Mouse (Mus musculus): Measurements from ENCODE around the gene Senp5. TPM values are rescaled to one million over a fixed set of nuclear protein-coding genes. Genes with fewer than 3 reads are reported as not detected.
"Not testable (repeated sequence)": the region's sequence is repeated elsewhere in the genome, so short reads cannot be mapped to it uniquely, and the experiment has no call there.

Senp5 gene
- polyA plus RNA-seq, 1 experiment from 2014 or later, result 12.1 TPM

- H3K4me1 ChIP-seq (ENCODE audit: control insufficient read depth, insufficient read depth, low read length), result peaks cover 24% of the 10 kb centered on the region
- H3K27ac ChIP-seq (replicated peaks; ENCODE audit: low read depth, low read length), result peak overlapping the region; percentile 89; the same call in 1 of the 2 replicates
- peaks cover 13% of the 10 kb centered on the region for H3K36me3 ChIP-seq (ENCODE audit: control insufficient read depth, insufficient read depth, low read length)
- H3K4me2 ChIP-seq (ENCODE audit: low read length), result peak overlapping the region; percentile 92
- DNase-seq (no peak), ATAC-seq (ENCODE audit: low FRiP score, low TSS enrichment) (no peak)
- 40% methylated on average over 8 of the region's 8 CpGs for WGBS
- H3K27me3 ChIP-seq (ENCODE audit: control insufficient read depth, insufficient read depth, low read length), result no peaks in the 10 kb centered on the region
- no peaks in the 10 kb centered on the region for H3K9me3 ChIP-seq (ENCODE audit: control insufficient read depth, low read length)
- peak overlapping the region; percentile 95 for H3K4me3 ChIP-seq (replicated peaks; ENCODE audit: low read depth, low read length)
- peak overlapping the region; percentile 90 for H3K9ac ChIP-seq (replicated peaks; ENCODE audit: low read length)
Observed at GRCm38 (mm10) chr16:31947333-31947732, 55.8 kb downstream of the Senp5 start.

- not testable (repeated sequence) for H3K9me3 ChIP-seq (ENCODE audit: control insufficient read depth, low read length); H3K4me3 ChIP-seq (replicated peaks; ENCODE audit: low read depth, low read length); DNase-seq; H3K36me3 ChIP-seq (ENCODE audit: control insufficient read depth, insufficient read depth, low read length); H3K9ac ChIP-seq (replicated peaks; ENCODE audit: low read length); H3K27ac ChIP-seq (replicated peaks; ENCODE audit: low read depth, low read length); H3K27me3 ChIP-seq (ENCODE audit: control insufficient read depth, insufficient read depth, low read length); ATAC-seq (ENCODE audit: low FRiP score, low TSS enrichment)
- 0 out of 2 replicates have a peak overlapping the region, but pooled peaks have one; percentile 92 for H3K4me2 ChIP-seq (ENCODE audit: low read length)
- H3K4me1 ChIP-seq (ENCODE audit: control insufficient read depth, insufficient read depth, low read length), result peaks cover 24% of the 10 kb centered on the region
- 88% methylated on average over 6 of the region's 6 CpGs for WGBS
Observed at GRCm38 (mm10) chr16:31945986-31946385, 57.1 kb downstream of the Senp5 start.

- Histone ChIP-seq H3K4me1 (ENCODE audit: control insufficient read depth, insufficient read depth, low read length) (peaks cover 24% of the 10 kb centered on the region), H3K27ac (replicated peaks; ENCODE audit: low read depth, low read length) (no peak overlapping the region), H3K36me3 (ENCODE audit: control insufficient read depth, insufficient read depth, low read length) (0 out of 2 replicates have a peak, but pooled peaks cover 3% of the 10 kb centered on the region), H3K27me3 (ENCODE audit: control insufficient read depth, insufficient read depth, low read length) (no peaks in the 10 kb centered on the region), H3K4me2 (ENCODE audit: low read length) (no peak overlapping the region), H3K9me3 (ENCODE audit: control insufficient read depth, low read length) (no peaks in the 10 kb centered on the region), H3K9ac (replicated peaks; ENCODE audit: low read length) (no peak overlapping the region), H3K4me3 (replicated peaks; ENCODE audit: low read depth, low read length) (no peak overlapping the region)
- no peak for DNase-seq
- no peak for ATAC-seq (ENCODE audit: low FRiP score, low TSS enrichment)
- WGBS, result 90% methylated on average over 6 of the region's 6 CpGs
Observed at GRCm38 (mm10) chr16:31945372-31945771, 57.7 kb downstream of the Senp5 start.

GRCm38 (mm10) chr16:31944698-31945255, 58.3 kb downstream of the Senp5 start:
- Histone ChIP-seq H3K4me3 (replicated peaks; ENCODE audit: low read depth, low read length) (no peak overlapping the region), H3K36me3 (ENCODE audit: control insufficient read depth, insufficient read depth, low read length) (0 out of 2 replicates have a peak, but pooled peaks cover 3% of the 10 kb centered on the region), H3K4me2 (ENCODE audit: low read length) (no peak overlapping the region), H3K27me3 (ENCODE audit: control insufficient read depth, insufficient read depth, low read length) (no peaks in the 10 kb centered on the region), H3K9ac (replicated peaks; ENCODE audit: low read length) (no peak overlapping the region), H3K27ac (replicated peaks; ENCODE audit: low read depth, low read length) (no peak overlapping the region), H3K9me3 (ENCODE audit: control insufficient read depth, low read length) (no peaks in the 10 kb centered on the region), H3K4me1 (ENCODE audit: control insufficient read depth, insufficient read depth, low read length) (peaks cover 24% of the 10 kb centered on the region)
- 91% methylated on average over 12 of the region's 12 CpGs for WGBS
- no peak for DNase-seq
- ATAC-seq (ENCODE audit: low FRiP score, low TSS enrichment), result no peak

GRCm38 (mm10) chr16:31943980-31944379, 59.1 kb downstream of the Senp5 start:
- DNase-seq, result peak; percentile 88
- ATAC-seq (ENCODE audit: low FRiP score, low TSS enrichment), result no peak
- no peak overlapping the region for H3K27ac ChIP-seq (replicated peaks; ENCODE audit: low read depth, low read length)

GRCm38 (mm10) chr16:31940586-31940985, 62.5 kb downstream of the Senp5 start:
- no peak overlapping the region for H3K4me2 ChIP-seq (ENCODE audit: low read length)
- peaks cover 3% of the 10 kb centered on the region; the same call in 1 of the 2 replicates for H3K4me1 ChIP-seq (ENCODE audit: control insufficient read depth, insufficient read depth, low read length)
- H3K4me3 ChIP-seq (replicated peaks; ENCODE audit: low read depth, low read length), result no peak overlapping the region
- no peaks in the 10 kb centered on the region for H3K9me3 ChIP-seq (ENCODE audit: control insufficient read depth, low read length)
- 81% methylated on average over 2 of the region's 2 CpGs for WGBS
- peaks cover 1% of the 10 kb centered on the region; the same call in 1 of the 2 replicates for H3K27me3 ChIP-seq (ENCODE audit: control insufficient read depth, insufficient read depth, low read length)
- DNase-seq (no peak), ATAC-seq (ENCODE audit: low FRiP score, low TSS enrichment) (no peak)
- no peak overlapping the region for H3K9ac ChIP-seq (replicated peaks; ENCODE audit: low read length)
- H3K27ac ChIP-seq (replicated peaks; ENCODE audit: low read depth, low read length), result no peak overlapping the region
- H3K36me3 ChIP-seq (ENCODE audit: control insufficient read depth, insufficient read depth, low read length), result 0 out of 2 replicates have a peak, but pooled peaks cover 3% of the 10 kb centered on the region

More at GRCm38 (mm10) chr16:31943980-31944379, 59.1 kb downstream of the Senp5 start:
- Histone ChIP-seq H3K27me3 (ENCODE audit: control insufficient read depth, insufficient read depth, low read length) (no peaks in the 10 kb centered on the region), H3K9ac (replicated peaks; ENCODE audit: low read length) (no peak overlapping the region; the same call in 1 of the 2 replicates), H3K9me3 (ENCODE audit: control insufficient read depth, low read length) (no peaks in the 10 kb centered on the region), H3K4me2 (ENCODE audit: low read length) (no peak overlapping the region), H3K4me3 (replicated peaks; ENCODE audit: low read depth, low read length) (no peak overlapping the region), H3K4me1 (ENCODE audit: control insufficient read depth, insufficient read depth, low read length) (peaks cover 17% of the 10 kb centered on the region), H3K36me3 (ENCODE audit: control insufficient read depth, insufficient read depth, low read length) (0 out of 2 replicates have a peak, but pooled peaks cover 3% of the 10 kb centered on the region)
- WGBS, result 3% methylated on average over 10 of the region's 10 CpGs

GRCm38 (mm10) chr16:31938856-31939255, 64.2 kb downstream of the Senp5 start:
- no peaks in the 10 kb centered on the region for H3K9me3 ChIP-seq (ENCODE audit: control insufficient read depth, low read length)
- WGBS, result 77% methylated on average over 6 of the region's 6 CpGs
- H3K9ac ChIP-seq (replicated peaks; ENCODE audit: low read length), result no peak overlapping the region
- H3K27me3 ChIP-seq (ENCODE audit: control insufficient read depth, insufficient read depth, low read length), result peaks cover 4% of the 10 kb centered on the region; the same call in 1 of the 2 replicates
- no peak for DNase-seq
- no peak overlapping the region for H3K4me3 ChIP-seq (replicated peaks; ENCODE audit: low read depth, low read length)
- no peaks in the 10 kb centered on the region for H3K36me3 ChIP-seq (ENCODE audit: control insufficient read depth, insufficient read depth, low read length)
- ATAC-seq (ENCODE audit: low FRiP score, low TSS enrichment), result no peak
- H3K4me2 ChIP-seq (ENCODE audit: low read length), result no peak overlapping the region
- peaks cover 13% of the 10 kb centered on the region for H3K4me1 ChIP-seq (ENCODE audit: control insufficient read depth, insufficient read depth, low read length)
- H3K27ac ChIP-seq (replicated peaks; ENCODE audit: low read depth, low read length), result no peak overlapping the region

- no peaks in the 10 kb centered on the region for H3K36me3 ChIP-seq (ENCODE audit: control insufficient read depth, insufficient read depth, low read length)
- ATAC-seq (ENCODE audit: low FRiP score, low TSS enrichment) (no peak), DNase-seq (no peak)
- H3K4me2 ChIP-seq (ENCODE audit: low read length), result no peak overlapping the region
- H3K27ac ChIP-seq (replicated peaks; ENCODE audit: low read depth, low read length), result no peak overlapping the region
- no peaks in the 10 kb centered on the region for H3K9me3 ChIP-seq (ENCODE audit: control insufficient read depth, low read length)
- H3K9ac ChIP-seq (replicated peaks; ENCODE audit: low read length), result no peak overlapping the region
- H3K4me3 ChIP-seq (replicated peaks; ENCODE audit: low read depth, low read length), result no peak overlapping the region
- H3K27me3 ChIP-seq (ENCODE audit: control insufficient read depth, insufficient read depth, low read length), result peaks cover 4% of the 10 kb centered on the region; the same call in 1 of the 2 replicates
- H3K4me1 ChIP-seq (ENCODE audit: control insufficient read depth, insufficient read depth, low read length), result peaks cover 20% of the 10 kb centered on the region
- whole genome bisulfite sequencing, result 92% methylated on average over 4 of the region's 4 CpGs
Observed at GRCm38 (mm10) chr16:31936568-31936967, 66.5 kb downstream of the Senp5 start.

Data from midbrain, embryonic 14.5 days (tissue).